Mouse (Mus musculus) embryonic facial prominence, embryonic 12.5 days (tissue): ENCODE data around the gene Aff3. TPM values are rescaled to one million over a fixed set of nuclear protein-coding genes. Genes with fewer than 3 reads are reported as not detected.

Experiments
- ATAC-seq: fragments of 200-750 bp; cut with Nextera tagmentation; 2 replicates; pipeline ENCODE4 v1.8.0; 2017; ENCODE audit not compliant: insufficient number of reproducible peaks, insufficient read depth, low FRiP score, low TSS enrichment
- H3K27ac ChIP-seq: fragments of 300-500 bp; sonication (generic); 2 replicates; pipeline ENCODE4 v1.5.1; 2016; ENCODE audit warnings: mild to moderate bottlenecking
- H3K27me3 ChIP-seq: fragments of 300-500 bp; sonication (generic); 2 replicates; pipeline ENCODE4 v1.6.1; 2016; ENCODE audit warnings: mild to moderate bottlenecking, moderate library complexity
- H3K36me3 ChIP-seq: fragments of 300-500 bp; sonication (generic); 2 replicates; pipeline ENCODE4 v1.6.1; 2016; ENCODE audit warnings: mild to moderate bottlenecking
- H3K4me1 ChIP-seq: fragments of 300-500 bp; sonication (generic); 2 replicates; pipeline ENCODE4 v1.6.1; 2016
- H3K4me2 ChIP-seq: fragments of 300-500 bp; sonication (generic); replicated peaks from 2 replicates; pipeline ENCODE4 v1.6.1; 2016; ENCODE audit warnings: mild to moderate bottlenecking, moderate library complexity
- H3K4me3 ChIP-seq: fragments of 300-500 bp; sonication (generic); 2 replicates; pipeline ENCODE4 v1.5.1; 2016; ENCODE audit warnings: mild to moderate bottlenecking
- H3K9ac ChIP-seq: fragments of 300-500 bp; sonication (generic); 2 replicates; pipeline ENCODE4 v1.6.1; 2016; ENCODE audit warnings: mild to moderate bottlenecking, moderate library complexity
- H3K9me3 ChIP-seq: fragments of 300-500 bp; sonication (generic); 2 replicates; pipeline ENCODE4 v1.6.1; 2016; ENCODE audit warnings: mild to moderate bottlenecking, moderate library complexity
- WGBS: fragments of 180-500 bp; shearing (Covaris S2); methylation state at CpG from one replicate; pipeline ENCODE4 v1.1.7; 2016; 5-methylcytosine and 5-hydroxymethylcytosine counted together
- polyA plus RNA-seq: library from polyadenylated mRNA; unstranded; fragments of >200 nt; fragmentation: Nextera tagmentation; extraction: Ambion mirVana; gene quantifications from 2 replicates; pipeline ENCODE4 v1.2.1, GENCODE M21; 2016

Gene Aff3
- polyA plus RNA-seq, 1 experiment from 2014 or later, result 32.9 TPM

GRCm38 (mm10) chr1:38198393-38199029 lies 466.2 kb downstream of the Aff3 start:
- Histone ChIP-seq H3K27ac (no peak overlapping the region), H3K4me3 (no peak overlapping the region), H3K9me3 (no peaks in the 10 kb centered on the region), H3K4me2 (no peak overlapping the region), H3K36me3 (peaks cover 20% of the 10 kb centered on the region; the same call in 1 of the 2 replicates), H3K27me3 (no peaks in the 10 kb centered on the region), H3K4me1 (no peaks in the 10 kb centered on the region), H3K9ac (no peak overlapping the region)
- 68% methylated on average over 15 of the region's 15 CpGs for WGBS
- no peak for ATAC-seq

GRCm38 (mm10) chr1:38197145-38197682 lies 467.5 kb downstream of the Aff3 start:
- Histone ChIP-seq H3K4me3 (no peak overlapping the region), H3K4me2 (no peak overlapping the region), H3K9ac (no peak overlapping the region), H3K4me1 (no peaks in the 10 kb centered on the region), H3K27ac (no peak overlapping the region), H3K27me3 (no peaks in the 10 kb centered on the region), H3K36me3 (peaks cover 20% of the 10 kb centered on the region; the same call in 1 of the 2 replicates), H3K9me3 (no peaks in the 10 kb centered on the region)
- no peak for ATAC-seq
- WGBS, result 88% methylated on average over 8 of the region's 8 CpGs

- ATAC-seq, result no peak
- no peak overlapping the region for H3K27ac ChIP-seq
- H3K9ac ChIP-seq, result no peak overlapping the region
- H3K27me3 ChIP-seq, result no peaks in the 10 kb centered on the region
- H3K4me1 ChIP-seq, result no peaks in the 10 kb centered on the region
- H3K4me3 ChIP-seq, result no peak overlapping the region
- H3K9me3 ChIP-seq, result no peaks in the 10 kb centered on the region
- WGBS, result 92% methylated on average over 3 of the region's 3 CpGs
- H3K4me2 ChIP-seq, result no peak overlapping the region
- H3K36me3 ChIP-seq, result peaks cover 20% of the 10 kb centered on the region
Measured at GRCm38 (mm10) chr1:38195721-38196120, 469.0 kb downstream of the Aff3 start.

GRCm38 (mm10) chr1:38186227-38186545 lies 478.6 kb downstream of the Aff3 start:
- no peaks in the 10 kb centered on the region for H3K9me3 ChIP-seq
- no peak overlapping the region for H3K27ac ChIP-seq
- no peaks in the 10 kb centered on the region for H3K27me3 ChIP-seq
- no peak for ATAC-seq
- WGBS, result 90% methylated on average over 5 of the region's 5 CpGs
- no peak overlapping the region for H3K9ac ChIP-seq
- H3K4me1 ChIP-seq, result peaks cover under 1% of the 10 kb centered on the region; the same call in 1 of the 2 replicates
- H3K36me3 ChIP-seq, result peaks cover 41% of the 10 kb centered on the region
- no peak overlapping the region for H3K4me3 ChIP-seq
- H3K4me2 ChIP-seq, result no peak overlapping the region

- Histone ChIP-seq H3K4me1 (peaks cover 4% of the 10 kb centered on the region; the same call in 1 of the 2 replicates), H3K9ac (no peak overlapping the region), H3K27me3 (no peaks in the 10 kb centered on the region), H3K36me3 (peaks cover 46% of the 10 kb centered on the region), H3K27ac (no peak overlapping the region), H3K4me2 (no peak overlapping the region), H3K9me3 (no peaks in the 10 kb centered on the region), H3K4me3 (no peak overlapping the region)
- no peak for ATAC-seq
- WGBS, result 49% methylated on average over 17 of the region's 17 CpGs
Measured at GRCm38 (mm10) chr1:38185517-38186226, 479.1 kb downstream of the Aff3 start.

GRCm38 (mm10) chr1:38181020-38181550 lies 483.7 kb downstream of the Aff3 start:
- peaks cover 63% of the 10 kb centered on the region for H3K36me3 ChIP-seq

GRCm38 (mm10) chr1:38178929-38179328 lies 485.8 kb downstream of the Aff3 start:
- H3K9me3 ChIP-seq, result no peaks in the 10 kb centered on the region
- no peaks in the 10 kb centered on the region for H3K27me3 ChIP-seq
- H3K36me3 ChIP-seq, result peaks cover 50% of the 10 kb centered on the region
- H3K27ac ChIP-seq, result no peak overlapping the region
- peaks cover 4% of the 10 kb centered on the region; the same call in 1 of the 2 replicates for H3K4me1 ChIP-seq
- WGBS, result 94% methylated on average over 8 of the region's 8 CpGs
- no peak for ATAC-seq
- H3K4me3 ChIP-seq, result no peak overlapping the region
- H3K9ac ChIP-seq, result no peak overlapping the region
- no peak overlapping the region for H3K4me2 ChIP-seq

More at GRCm38 (mm10) chr1:38181020-38181550, 483.7 kb downstream of the Aff3 start:
- WGBS, result 66% methylated on average over 15 of the region's 15 CpGs
- H3K27me3 ChIP-seq, result no peaks in the 10 kb centered on the region
- no peak overlapping the region for H3K27ac ChIP-seq
- H3K4me3 ChIP-seq, result no peak overlapping the region
- H3K4me2 ChIP-seq, result no peak overlapping the region
- H3K9me3 ChIP-seq, result no peaks in the 10 kb centered on the region
- ATAC-seq, result no peak
- peaks cover 4% of the 10 kb centered on the region; the same call in 1 of the 2 replicates for H3K4me1 ChIP-seq
- H3K9ac ChIP-seq, result no peak overlapping the region

GRCm38 (mm10) chr1:38176077-38176476 lies 488.7 kb downstream of the Aff3 start:
- WGBS, result 94% methylated on average over 7 of the region's 7 CpGs
- peaks cover 33% of the 10 kb centered on the region for H3K36me3 ChIP-seq
- no peak overlapping the region for H3K4me2 ChIP-seq
- ATAC-seq, result no peak
- no peaks in the 10 kb centered on the region for H3K27me3 ChIP-seq
- no peaks in the 10 kb centered on the region for H3K9me3 ChIP-seq
- no peak overlapping the region for H3K27ac ChIP-seq
- H3K4me3 ChIP-seq, result no peak overlapping the region
- peaks cover 5% of the 10 kb centered on the region; the same call in 1 of the 2 replicates for H3K4me1 ChIP-seq
- H3K9ac ChIP-seq, result no peak overlapping the region

- 75% methylated on average over 4 of the region's 4 CpGs for WGBS
- Histone ChIP-seq H3K36me3 (no peaks in the 10 kb centered on the region), H3K4me3 (no peak overlapping the region)
Measured at GRCm38 (mm10) chr1:38171874-38172273, 492.9 kb downstream of the Aff3 start.

GRCm38 (mm10) chr1:38165696-38166095 lies 499.1 kb downstream of the Aff3 start:
- Histone ChIP-seq H3K4me3 (no peak overlapping the region), H3K9ac (no peak overlapping the region), H3K4me1 (no peaks in the 10 kb centered on the region), H3K4me2 (no peak overlapping the region), H3K36me3 (no peaks in the 10 kb centered on the region), H3K9me3 (no peaks in the 10 kb centered on the region), H3K27ac (no peak overlapping the region), H3K27me3 (no peaks in the 10 kb centered on the region)
- WGBS, result 64% methylated on average over 2 of the region's 2 CpGs
- no peak for ATAC-seq

More at GRCm38 (mm10) chr1:38171874-38172273, 492.9 kb downstream of the Aff3 start:
- H3K9ac ChIP-seq, result no peak overlapping the region
- H3K4me1 ChIP-seq, result 0 out of 2 replicates have a peak, but pooled peaks cover 3% of the 10 kb centered on the region
- ATAC-seq, result no peak
- H3K9me3 ChIP-seq, result no peaks in the 10 kb centered on the region
- H3K27me3 ChIP-seq, result no peaks in the 10 kb centered on the region
- no peak overlapping the region for H3K27ac ChIP-seq
- no peak overlapping the region for H3K4me2 ChIP-seq

GRCm38 (mm10) chr1:38150086-38150485 lies 514.7 kb downstream of the Aff3 start:
- Histone ChIP-seq H3K36me3 (no peaks in the 10 kb centered on the region), H3K4me1 (no peaks in the 10 kb centered on the region), H3K4me2 (no peak overlapping the region), H3K9ac (no peak overlapping the region), H3K9me3 (no peaks in the 10 kb centered on the region), H3K4me3 (no peak overlapping the region), H3K27me3 (no peaks in the 10 kb centered on the region), H3K27ac (no peak overlapping the region)
- no peak for ATAC-seq
- WGBS, result 83% methylated on average over 5 of the region's 5 CpGs

- WGBS, result 89% methylated on average over 4 of the region's 4 CpGs
- no peak for ATAC-seq
Measured at GRCm38 (mm10) chr1:38146008-38146407, 518.7 kb downstream of the Aff3 start.

More at GRCm38 (mm10) chr1:38146008-38146407, 518.7 kb downstream of the Aff3 start:
- Histone ChIP-seq H3K4me1 (no peaks in the 10 kb centered on the region), H3K27me3 (no peaks in the 10 kb centered on the region), H3K36me3 (no peaks in the 10 kb centered on the region), H3K4me2 (no peak overlapping the region), H3K9me3 (no peaks in the 10 kb centered on the region), H3K4me3 (no peak overlapping the region), H3K27ac (no peak overlapping the region), H3K9ac (no peak overlapping the region)
